Mouse (Mus musculus): ENCODE measurements around the gene Lpar2.
A peak's percentile ranks its signal among the peaks of the same experiment; 100 is the strongest.

Lpar2 gene

DNA sequence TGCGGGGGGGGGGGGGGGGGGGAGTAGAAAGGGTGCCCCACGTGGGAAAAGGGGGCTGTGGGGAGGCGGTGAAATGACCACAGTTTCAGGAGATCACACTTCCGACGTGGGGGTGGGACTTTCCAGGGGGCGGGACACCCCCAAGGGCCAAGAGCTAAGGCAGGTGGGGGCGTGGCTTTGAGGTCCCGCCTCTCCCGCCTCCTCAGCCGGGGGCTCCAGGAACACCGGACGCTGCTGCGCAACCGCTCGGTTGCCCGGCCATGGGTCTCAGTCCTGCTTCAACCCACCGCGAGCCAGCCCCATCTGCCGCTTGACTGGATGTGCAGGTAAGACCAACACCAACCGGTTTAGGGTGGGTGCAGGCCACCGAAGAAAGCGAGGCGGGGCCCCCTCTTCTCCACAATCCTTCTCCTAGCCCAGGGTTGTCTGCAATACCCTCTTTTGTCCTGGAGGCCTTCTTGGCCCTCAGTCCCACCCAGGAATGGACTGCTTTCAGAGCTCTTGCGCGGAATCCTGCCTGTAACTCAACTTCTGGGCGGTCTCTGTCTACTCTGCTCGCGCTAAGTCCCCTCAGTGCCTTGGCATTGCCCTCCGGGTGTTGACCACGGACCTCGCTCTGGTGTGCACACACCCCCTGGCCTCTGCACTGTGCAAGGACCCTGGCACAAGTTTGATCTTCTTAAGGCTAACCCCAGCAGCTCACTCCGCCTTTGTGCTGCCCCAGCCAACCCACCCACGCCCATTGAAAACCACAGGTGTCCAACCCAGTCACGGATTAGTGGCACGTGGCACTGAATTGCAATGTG, at the start of gene Lpar2:
Gene Lpar2 (plus strand): TSS at position 44 of the 806 bp plus-strand sequence.
- DNase-seq, result no peak

DNA sequence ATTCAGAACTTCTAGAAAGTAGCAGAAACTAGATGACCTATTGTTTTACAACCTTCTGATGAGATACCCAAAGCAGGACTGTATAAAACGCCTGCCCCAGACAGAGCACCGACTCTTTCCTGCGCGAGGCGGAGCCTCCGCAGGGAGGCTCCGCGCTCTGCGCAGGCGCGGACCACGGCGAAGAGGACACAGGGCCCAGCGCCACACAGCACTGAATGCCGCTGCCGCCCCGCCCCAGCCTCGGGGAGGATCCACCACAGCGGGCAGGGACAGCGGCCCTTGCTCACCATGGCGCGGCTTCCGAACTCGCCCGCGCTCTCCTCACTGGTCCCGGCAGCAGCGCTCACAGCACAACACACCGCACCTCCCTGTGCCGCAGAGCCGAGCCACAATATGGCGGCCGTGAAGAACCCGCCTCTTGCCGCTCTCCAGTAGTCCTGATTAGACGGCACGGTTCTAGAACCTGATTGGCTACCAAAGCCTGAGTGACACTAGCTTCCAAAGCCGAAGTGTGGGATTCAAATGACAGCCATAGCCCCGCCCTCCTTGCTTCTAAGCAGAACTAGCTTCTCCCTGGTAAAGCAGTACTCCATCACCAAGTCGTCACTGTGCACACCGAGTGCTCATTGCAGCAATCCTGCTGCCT, 47.6 kb upstream of the Lpar2 start, which contains the start of gene Gm20422:
Gene Gm20422 (minus strand): TSS at position 384 of the 646 bp plus-strand sequence.
- DNase-seq, result peak; percentile 93

- no peak for DNase-seq
These were observed 47.1 kb upstream of the Lpar2 start for GRCm38 (mm10) chr8:69775149-69775534.

DNA sequence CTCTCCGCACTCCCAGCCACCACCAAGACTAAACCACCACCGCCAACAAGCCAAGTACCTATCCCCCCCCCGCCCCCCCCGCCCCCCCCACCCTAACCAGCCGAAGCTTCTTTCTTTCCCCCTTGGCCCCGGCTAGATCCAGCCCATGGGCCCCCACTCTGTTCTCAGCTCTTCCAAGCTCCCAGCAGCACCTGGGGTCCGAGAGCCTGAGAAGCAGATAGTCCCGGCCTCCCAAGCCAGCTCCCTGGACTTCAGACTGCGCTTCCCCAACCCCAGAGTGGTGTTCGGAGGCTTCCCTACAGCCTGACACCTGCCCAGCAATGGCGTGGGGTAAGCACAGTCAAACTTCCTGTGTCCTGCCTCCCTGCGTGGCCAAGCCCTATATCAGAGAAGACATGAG, 45.1 kb upstream of the Lpar2 start:
- DNase-seq, result no peak

DNA sequence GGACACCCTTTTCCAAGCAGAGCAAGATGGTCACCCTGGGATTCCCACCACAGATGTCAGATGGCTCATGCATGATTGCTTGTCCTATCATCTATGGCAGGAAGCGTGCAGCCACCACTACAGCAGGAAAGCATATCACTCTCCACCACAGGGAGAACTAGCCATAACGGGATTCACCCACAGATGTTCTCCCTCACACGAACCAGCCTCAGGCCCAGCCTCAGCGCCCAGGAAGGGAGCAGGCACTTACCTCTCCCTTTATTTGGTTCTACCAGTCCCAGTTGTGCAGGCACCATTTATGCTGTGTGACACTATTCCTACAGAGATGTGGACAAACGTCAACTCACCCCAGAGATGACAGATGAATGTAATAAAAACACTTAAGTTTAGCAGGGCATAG, 33.1 kb upstream of the Lpar2 start:
- no peak for DNase-seq

- DNase-seq, result no peak
These were observed 32.5 kb upstream of the Lpar2 start for GRCm38 (mm10) chr8:69789731-69790130.

- DNase-seq, result no peak
These were observed 31.9 kb upstream of the Lpar2 start for GRCm38 (mm10) chr8:69790364-69790763.

GRCm38 (mm10) chr8:69790773-69791367, 31.4 kb upstream of the Lpar2 start, which contains the start of the genes Atp13a1 and Zfp866:
TSS of gene Atp13a1 (plus strand) at chr8:69791163.
TSS of gene Zfp866 (minus strand) at chr8:69791178.
- peak; percentile 86 for DNase-seq

DNA sequence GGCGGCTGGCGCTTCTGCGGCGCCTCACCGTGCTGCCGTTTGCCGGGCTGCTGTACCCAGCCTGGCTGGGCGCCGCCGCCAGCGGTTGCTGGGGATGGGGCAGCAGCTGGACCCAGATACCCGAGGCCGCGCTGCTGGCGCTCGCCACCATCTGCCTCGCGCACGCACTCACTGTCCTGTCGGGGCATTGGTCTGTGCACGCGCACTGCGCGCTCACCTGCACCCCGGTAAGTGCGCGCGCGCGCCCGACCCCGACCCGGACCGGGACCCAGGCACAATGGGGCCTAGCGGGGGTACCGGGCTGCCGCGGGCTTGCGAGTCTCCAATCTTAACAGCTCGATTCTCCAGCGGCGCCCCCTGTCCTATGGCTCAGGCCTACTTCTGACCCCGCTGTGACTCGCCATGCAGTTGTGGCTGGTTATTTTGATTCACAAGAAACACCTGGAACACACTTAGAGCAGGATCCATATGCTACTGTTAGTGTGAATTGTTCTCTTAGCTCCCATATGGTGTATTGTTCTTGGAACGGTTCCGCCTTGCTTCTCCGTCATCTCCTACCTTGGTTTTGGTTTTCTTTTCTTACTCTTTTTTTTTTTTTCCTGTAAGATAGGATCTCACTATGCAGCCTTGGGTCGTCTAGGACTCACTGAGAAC, 30.7 kb upstream of the Lpar2 start:
- DNase-seq, result peak; percentile 69

DNA sequence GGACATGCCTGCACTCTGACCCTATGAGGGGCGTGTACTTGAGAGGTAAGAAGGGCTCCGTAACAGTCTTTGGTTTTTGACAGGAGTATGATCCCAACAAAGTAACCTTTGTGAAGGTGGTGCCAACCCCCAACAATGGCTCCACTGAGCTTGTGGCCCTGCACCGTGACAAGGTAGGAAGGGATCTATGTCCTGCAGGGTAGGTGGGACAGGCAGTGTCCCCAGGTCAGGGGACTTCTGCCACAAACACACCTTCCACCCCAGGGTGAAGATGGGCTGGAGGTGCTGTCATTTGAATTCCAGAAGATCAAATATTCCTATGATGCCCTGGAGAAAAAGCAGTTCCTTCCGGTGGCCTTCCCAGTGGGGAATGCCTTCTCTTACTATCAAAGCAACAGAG, 28.6 kb upstream of the Lpar2 start:
- DNase-seq, result no peak

DNA sequence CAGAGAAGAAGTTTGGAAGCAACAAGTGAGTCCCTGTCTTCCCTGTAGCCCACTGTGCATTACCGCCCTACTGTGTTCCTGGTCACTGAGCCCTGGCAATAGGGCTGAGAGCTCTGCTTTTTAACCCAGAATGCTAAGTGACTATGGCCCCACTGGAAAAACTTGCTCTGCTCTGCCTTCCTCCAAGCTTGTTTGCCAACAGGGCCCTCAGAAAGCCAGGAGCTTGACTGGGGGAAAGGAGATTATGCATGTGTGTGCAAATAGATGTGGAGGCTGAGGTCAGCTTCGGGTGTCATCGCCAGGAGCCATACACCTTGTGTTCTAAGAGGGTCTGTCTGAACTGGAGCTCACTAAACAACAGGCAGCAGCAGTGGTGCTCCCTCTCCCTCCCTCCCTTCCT, 28.1 kb upstream of the Lpar2 start:
- DNase-seq, result no peak

DNA sequence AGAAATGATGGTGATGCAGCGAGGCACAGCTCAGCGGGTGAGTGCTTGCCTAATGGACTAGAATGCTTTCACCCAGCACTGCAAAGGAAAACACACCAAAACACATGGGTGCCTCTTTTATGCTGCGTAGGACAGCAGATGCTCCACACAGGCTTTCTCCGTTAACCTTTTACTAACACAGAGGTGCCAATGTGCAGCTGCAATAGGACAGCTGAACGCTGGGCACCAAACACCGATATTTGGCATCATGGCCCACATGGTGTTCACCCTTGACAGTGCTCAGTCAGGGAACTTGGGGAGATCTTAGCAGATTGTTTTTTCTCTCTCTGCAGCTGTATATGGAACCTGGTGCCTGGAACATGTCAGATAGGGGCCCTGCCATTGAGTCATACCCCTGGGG, 27.3 kb upstream of the Lpar2 start:
- no peak for DNase-seq

GRCm38 (mm10) chr8:69796721-69797345, 25.4 kb upstream of the Lpar2 start:
- DNase-seq, result no peak

GRCm38 (mm10) chr8:69797661-69798060, 24.6 kb upstream of the Lpar2 start:
- no peak for DNase-seq

- DNase-seq, result no peak
These were observed 23.0 kb upstream of the Lpar2 start for GRCm38 (mm10) chr8:69799261-69799660.

DNA sequence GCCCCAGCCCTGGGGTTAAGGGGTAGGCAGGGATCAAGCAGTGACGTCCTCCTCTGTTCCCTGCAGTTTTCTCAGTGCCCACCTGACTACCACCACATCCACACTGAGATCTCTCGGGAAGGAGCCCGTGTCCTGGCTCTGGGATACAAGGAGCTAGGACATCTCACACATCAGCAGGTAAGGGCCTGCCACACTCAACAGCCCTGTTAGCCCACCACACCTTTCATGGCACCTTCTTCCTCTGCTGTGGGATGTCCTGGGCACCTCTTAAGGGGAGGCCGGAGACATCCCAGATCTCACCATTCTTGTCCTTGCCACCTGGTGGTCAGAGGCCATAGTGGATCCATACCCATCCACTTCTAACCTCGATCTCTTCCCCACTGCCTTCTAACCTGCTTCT, 22.3 kb upstream of the Lpar2 start:
- DNase-seq, result no peak

DNA sequence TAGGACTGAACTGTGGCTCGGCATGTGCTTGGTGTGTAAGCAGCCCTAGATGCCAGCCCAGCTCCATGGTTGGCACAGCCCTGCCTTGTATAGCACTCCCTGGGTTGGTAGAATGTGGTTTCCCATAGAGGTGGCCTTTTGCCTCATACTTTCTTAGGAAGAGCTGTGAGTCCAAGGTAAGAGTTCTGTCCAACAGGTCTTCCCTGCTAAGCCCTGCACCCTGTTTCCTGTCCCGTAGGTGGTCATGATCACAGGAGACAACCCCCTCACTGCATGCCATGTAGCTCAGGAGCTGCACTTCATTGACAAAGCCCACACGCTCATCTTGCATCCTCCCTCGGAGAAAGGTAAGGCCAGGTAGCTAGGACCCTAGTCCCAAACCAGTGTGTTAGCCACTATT, 20.4 kb upstream of the Lpar2 start:
- DNase-seq, result no peak

GRCm38 (mm10) chr8:69802216-69802615, 20.0 kb upstream of the Lpar2 start:
- no peak for DNase-seq

GRCm38 (mm10) chr8:69803366-69803765, 18.9 kb upstream of the Lpar2 start:
- DNase-seq, result no peak

- DNase-seq, result no peak
These were observed 17.7 kb upstream of the Lpar2 start for GRCm38 (mm10) chr8:69804537-69804936.

- DNase-seq, result no peak
These were observed 17.1 kb upstream of the Lpar2 start for GRCm38 (mm10) chr8:69805086-69805485.

DNA sequence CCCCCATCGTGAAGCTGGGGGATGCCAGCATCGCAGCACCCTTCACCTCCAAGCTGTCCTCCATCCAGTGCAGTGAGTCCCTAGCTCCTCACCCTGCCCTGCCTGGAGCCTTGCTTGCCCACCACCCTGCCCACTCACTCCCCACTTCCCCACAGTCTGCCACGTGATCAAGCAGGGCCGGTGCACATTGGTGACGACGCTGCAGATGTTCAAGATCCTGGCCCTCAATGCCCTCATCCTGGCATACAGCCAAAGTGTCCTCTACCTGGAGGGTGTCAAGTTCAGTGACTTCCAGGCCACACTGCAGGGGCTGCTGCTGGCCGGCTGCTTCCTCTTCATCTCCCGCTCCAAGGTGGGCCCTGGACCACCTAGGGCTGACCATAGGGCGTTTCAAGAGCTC, 16.7 kb upstream of the Lpar2 start:
- no peak for DNase-seq

- no peak for DNase-seq
These were observed 15.0 kb upstream of the Lpar2 start for GRCm38 (mm10) chr8:69807236-69807635.

All from cerebellum, adult 11-12 months (tissue).